Mouse (Mus musculus): ENCODE measurements around the gene Adgrb3. TPM values are rescaled to one million over a fixed set of nuclear protein-coding genes. Genes with fewer than 3 reads are reported as not detected.
"Not testable (repeated sequence)": the region's sequence is repeated elsewhere in the genome, so short reads cannot be mapped to it uniquely, and the experiment has no call there.

Adgrb3 gene
- polyA plus RNA-seq, 1 experiment from 2014 or later: not detected

GRCm38 (mm10) chr1:25504313-25504712, 325.2 kb downstream of the Adgrb3 start:
- no peak for TF ChIP-seq CTCF (IDR thresholded peaks at IDR 0.05)
- CTCF ChIA-PET: no interaction called here
- no peak for ATAC-seq
- POLR2A ChIA-PET: no interaction called here
- no peaks in the 10 kb centered on the region for H3K27me3 ChIP-seq
- in situ Hi-C loops (cut with MboI; ENCODE audit: low pct_unique_long_range_greater_than_20kb): no loop called here
- DNase-seq (ENCODE audit: low read depth, low spot score): no peak

- no peaks in the 10 kb centered on the region for H3K27me3 ChIP-seq
- POLR2A ChIA-PET: no interaction called here
- no peak for TF ChIP-seq CTCF (IDR thresholded peaks at IDR 0.05)
- in situ Hi-C loops (cut with MboI; ENCODE audit: low pct_unique_long_range_greater_than_20kb): no loop called here
- no peak for ATAC-seq
- DNase-seq (ENCODE audit: low read depth, low spot score): no peak
- CTCF ChIA-PET: no interaction called here
These were observed 326.0 kb downstream of the Adgrb3 start for GRCm38 (mm10) chr1:25503524-25503923.

DNA sequence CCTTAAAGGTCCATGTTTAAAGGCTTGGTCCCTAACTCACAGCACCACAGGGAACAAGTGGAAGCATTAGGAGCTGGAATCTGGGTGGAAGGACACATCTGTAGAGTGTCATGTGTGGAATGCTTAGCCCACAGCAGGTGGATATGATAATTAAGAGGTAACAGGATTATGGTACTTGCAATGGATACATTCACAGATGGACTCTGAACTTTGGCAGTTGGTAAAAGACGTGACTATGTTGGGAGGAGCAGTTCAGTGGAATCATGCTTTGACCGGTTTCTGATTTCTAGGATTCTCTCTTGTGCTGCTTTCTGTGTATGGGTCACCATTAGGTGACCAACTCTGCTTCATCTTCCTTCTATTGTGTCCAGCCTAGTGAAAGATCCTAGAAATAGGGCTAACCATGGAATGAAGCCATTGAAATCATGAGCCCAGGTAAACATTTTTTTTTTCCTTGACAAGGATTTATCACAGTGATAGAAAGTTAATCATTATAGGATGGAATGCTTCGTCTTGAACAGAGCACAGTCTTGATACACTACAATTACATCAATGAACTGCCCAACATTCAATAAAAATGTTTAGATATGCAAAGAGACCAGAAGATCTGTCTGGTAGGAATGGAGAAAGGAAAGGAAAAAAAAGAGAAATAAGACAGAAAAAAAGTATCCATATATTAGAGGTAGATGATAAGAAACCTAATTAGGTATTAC, 334.1 kb downstream of the Adgrb3 start:
- in situ Hi-C loops (cut with MboI; ENCODE audit: low pct_unique_long_range_greater_than_20kb): no loop called here
- ChIA-PET CTCF (no interaction called here), POLR2A (interaction anchor here (0.6 kb wide), 1 partner anchor 94 kb away, joined by 3 read pairs; no protein-coding TSS in a partner anchor)

GRCm38 (mm10) chr1:25491503-25491902, 338.0 kb downstream of the Adgrb3 start:
- ChIA-PET CTCF (no interaction called here), POLR2A (no interaction called here)
- DNase-seq (ENCODE audit: low read depth, low spot score) (no peak), ATAC-seq (no peak)
- TF ChIP-seq CTCF (IDR thresholded peaks at IDR 0.05): no peak
- in situ Hi-C loops (cut with MboI; ENCODE audit: low pct_unique_long_range_greater_than_20kb): no loop called here
- no peaks in the 10 kb centered on the region for H3K27me3 ChIP-seq

More for the DNA sequence above, 334.1 kb downstream of the Adgrb3 start:
- H3K27me3 ChIP-seq: no peaks in the 10 kb centered on the region
- no peak for DNase-seq (ENCODE audit: low read depth, low spot score)
- no peak for TF ChIP-seq CTCF (IDR thresholded peaks at IDR 0.05)
- ATAC-seq: no peak

- TF ChIP-seq CTCF (IDR thresholded peaks at IDR 0.05): no peak
- in situ Hi-C loops (cut with MboI; ENCODE audit: low pct_unique_long_range_greater_than_20kb): no loop called here
These were observed 339.3 kb downstream of the Adgrb3 start for GRCm38 (mm10) chr1:25490174-25490573.

GRCm38 (mm10) chr1:25475699-25476098, 353.8 kb downstream of the Adgrb3 start:
- no peaks in the 10 kb centered on the region for H3K27me3 ChIP-seq
- POLR2A ChIA-PET: no interaction called here
- no peak for TF ChIP-seq CTCF (IDR thresholded peaks at IDR 0.05)
- no peak for DNase-seq (ENCODE audit: low read depth, low spot score)
- no peak for ATAC-seq
- CTCF ChIA-PET: no interaction called here
- in situ Hi-C loops (cut with MboI; ENCODE audit: low pct_unique_long_range_greater_than_20kb): no loop called here

More at GRCm38 (mm10) chr1:25490174-25490573, 339.3 kb downstream of the Adgrb3 start:
- ATAC-seq (no peak), DNase-seq (ENCODE audit: low read depth, low spot score) (no peak)
- no peaks in the 10 kb centered on the region for H3K27me3 ChIP-seq
- ChIA-PET CTCF (no interaction called here), POLR2A (no interaction called here)

DNA sequence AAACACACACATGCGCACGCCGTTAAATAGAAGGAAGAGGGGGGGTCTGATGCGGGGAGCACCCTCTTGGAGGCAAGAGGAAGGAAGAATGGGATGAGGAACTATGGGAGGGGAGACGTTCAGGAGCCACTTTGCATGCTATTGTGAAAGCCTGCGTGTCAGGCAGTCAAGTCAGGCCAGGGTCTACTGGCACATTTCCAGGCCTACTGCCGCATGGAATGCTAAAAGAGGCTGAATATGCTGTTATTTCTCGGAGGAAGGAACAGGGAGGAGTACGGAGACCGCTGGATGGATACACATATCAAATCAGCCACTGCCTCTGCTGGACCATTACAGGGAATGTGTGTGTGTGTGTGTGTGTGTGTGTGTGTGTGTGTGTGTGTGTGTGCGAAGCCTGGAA, 355.0 kb downstream of the Adgrb3 start:
- no peaks in the 10 kb centered on the region for H3K27me3 ChIP-seq
- POLR2A ChIA-PET: no interaction called here
- CTCF ChIA-PET: no interaction called here
- in situ Hi-C loops (cut with MboI; ENCODE audit: low pct_unique_long_range_greater_than_20kb): no loop called here
- DNase-seq (ENCODE audit: low read depth, low spot score) (no peak), ATAC-seq (no peak)
- no peak for TF ChIP-seq CTCF (IDR thresholded peaks at IDR 0.05)

DNA sequence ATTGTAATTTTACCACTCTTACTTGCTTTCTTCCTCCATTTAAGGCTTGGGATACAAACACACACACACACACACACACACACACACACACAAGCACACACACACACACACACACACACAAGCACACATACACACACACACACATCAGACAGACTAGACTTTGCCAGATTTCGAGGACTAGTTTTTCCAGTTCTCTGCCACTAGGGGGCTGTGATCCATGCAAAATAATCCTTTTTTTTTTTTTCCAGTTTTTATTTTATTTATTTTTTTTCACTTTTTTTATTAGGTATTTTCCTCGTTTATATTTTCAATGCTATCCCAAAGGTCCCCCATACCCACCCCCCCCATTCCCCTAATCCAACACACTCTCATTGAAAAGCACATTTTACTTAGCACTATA, 357.9 kb downstream of the Adgrb3 start:
- POLR2A ChIA-PET; in situ Hi-C loops (cut with MboI; ENCODE audit: low pct_unique_long_range_greater_than_20kb); CTCF ChIA-PET; H3K27me3 ChIP-seq; ATAC-seq; DNase-seq (ENCODE audit: low read depth, low spot score): not testable (repeated sequence)

- ChIA-PET POLR2A (no interaction called here), CTCF (no interaction called here)
- peaks cover 3% of the 10 kb centered on the region for H3K27me3 ChIP-seq
- no peak for DNase-seq (ENCODE audit: low read depth, low spot score)
- no peak for TF ChIP-seq CTCF (IDR thresholded peaks at IDR 0.05)
- no peak for ATAC-seq
- in situ Hi-C loops (cut with MboI; ENCODE audit: low pct_unique_long_range_greater_than_20kb): no loop called here
These were observed 366.9 kb downstream of the Adgrb3 start for GRCm38 (mm10) chr1:25462612-25463011.

DNA sequence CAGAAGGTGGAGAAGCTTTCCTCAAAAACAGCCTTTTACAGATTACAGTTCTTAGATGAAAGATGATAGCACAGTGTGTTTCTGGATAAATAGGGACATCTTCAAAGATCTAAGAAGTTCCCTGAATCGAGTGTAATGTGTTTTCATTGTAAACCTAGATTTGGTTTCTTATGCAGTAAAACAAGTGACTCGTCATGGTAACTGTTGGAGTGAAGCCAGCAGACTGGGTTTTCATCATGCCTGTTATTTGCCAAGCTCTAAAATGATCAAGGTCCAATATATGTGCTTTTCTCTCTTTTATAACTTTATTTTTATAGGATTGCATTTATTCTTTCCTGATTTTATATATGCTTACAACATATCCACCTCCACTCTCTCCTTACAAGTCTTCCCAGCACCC, 394.0 kb downstream of the Adgrb3 start:
- POLR2A ChIA-PET: no interaction called here
- TF ChIP-seq CTCF (IDR thresholded peaks at IDR 0.05): no peak
- in situ Hi-C loops (cut with MboI; ENCODE audit: low pct_unique_long_range_greater_than_20kb): no loop called here
- CTCF ChIA-PET: no interaction called here
- DNase-seq (ENCODE audit: low read depth, low spot score) (no peak), ATAC-seq (no peak)
- peaks cover 4% of the 10 kb centered on the region for H3K27me3 ChIP-seq

DNA sequence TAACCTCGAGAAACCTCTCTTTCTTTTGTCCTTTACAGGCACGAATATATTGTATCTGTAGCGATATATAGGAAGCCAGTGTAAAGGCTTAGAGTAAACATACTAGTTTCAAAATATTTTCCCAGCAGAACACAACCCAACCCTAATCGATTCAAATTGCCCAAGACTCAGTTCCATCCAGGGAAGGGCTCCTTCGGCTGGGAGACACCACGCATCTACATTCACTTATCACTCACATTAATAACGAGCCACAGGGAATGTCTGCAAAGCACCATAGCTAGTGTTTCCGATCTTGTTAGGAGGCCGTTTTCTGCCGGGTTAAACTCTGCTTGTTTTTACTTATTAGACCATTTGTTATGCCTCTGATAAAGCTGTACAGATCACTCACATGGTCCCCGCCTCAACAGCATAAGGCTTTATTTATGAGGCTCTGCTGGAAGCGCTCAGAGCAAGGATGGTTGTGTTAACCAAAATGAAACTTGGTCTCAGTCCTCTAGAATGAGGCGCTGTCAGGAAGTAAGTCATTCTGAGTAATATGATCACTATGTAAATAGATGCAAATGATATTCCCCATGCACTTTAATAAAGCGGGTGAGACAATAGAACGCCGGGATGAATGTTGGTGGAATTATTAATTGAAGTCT, 399.2 kb downstream of the Adgrb3 start:
- DNase-seq (ENCODE audit: low read depth, low spot score) (no peak), ATAC-seq (no peak)
- ChIA-PET POLR2A (no interaction called here), CTCF (no interaction called here)
- in situ Hi-C loops (cut with MboI; ENCODE audit: low pct_unique_long_range_greater_than_20kb): no loop called here
- peaks cover 6% of the 10 kb centered on the region for H3K27me3 ChIP-seq
- TF ChIP-seq CTCF (IDR thresholded peaks at IDR 0.05): no peak

GRCm38 (mm10) chr1:25420701-25421100, 408.8 kb downstream of the Adgrb3 start:
- no peak for ATAC-seq
- no peak for TF ChIP-seq CTCF (IDR thresholded peaks at IDR 0.05)
- POLR2A ChIA-PET: no interaction called here
- in situ Hi-C loops (cut with MboI; ENCODE audit: low pct_unique_long_range_greater_than_20kb): no loop called here
- DNase-seq (ENCODE audit: low read depth, low spot score): no peak
- H3K27me3 ChIP-seq: no peaks in the 10 kb centered on the region
- CTCF ChIA-PET: no interaction called here

Data from Patski (cell line).